Mouse (Mus musculus) cerebellum, adult 2 months (tissue): ENCODE results near the gene Tfap2c.

Source experiments
- CTCF ChIP-seq: fragments of 200-500 bp; IDR thresholded peaks from 2 replicates; pipeline ENCODE4 v1.5.1; 2011; ENCODE audit warnings: low read depth, mild to moderate bottlenecking, control low read depth, low read length, moderate library complexity, borderline replicate concordance; ENCODE audit not compliant: insufficient read depth
- POLR2A ChIP-seq: fragments of 200-500 bp; IDR thresholded peaks from 2 replicates; pipeline ENCODE4 v1.6.1; 2011; ENCODE audit warnings: low read length, control low read depth, borderline replicate concordance; ENCODE audit not compliant: insufficient read depth

DNA sequence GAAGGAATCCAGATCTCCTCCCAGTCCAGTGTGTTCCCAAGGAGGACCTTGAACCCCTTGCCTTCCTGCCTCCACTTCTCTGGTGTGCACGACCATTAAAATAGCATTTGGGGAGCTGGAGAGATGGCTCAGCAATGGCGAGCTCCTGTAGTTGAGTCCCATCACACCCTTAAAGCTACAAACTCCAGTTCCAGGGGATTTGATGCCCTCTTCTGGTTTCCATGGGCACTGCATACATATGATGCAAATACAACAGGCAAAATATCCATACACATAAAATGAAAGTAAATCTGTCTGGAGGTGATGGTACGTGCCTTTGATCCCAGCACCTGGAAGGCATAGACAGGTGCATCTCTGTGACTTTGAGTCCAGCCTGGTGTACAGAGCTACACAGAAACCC is 55.2 kb downstream of the Tfap2c start:
- TF ChIP-seq CTCF (no peak), POLR2A (no peak)
